Mouse (Mus musculus) liver, adult (tissue): ENCODE measurements around the gene Gm20388.

Source experiments
- GATA4 ChIP-seq: IDR thresholded peaks from 2 replicates; pipeline ENCODE4 v1.6.1; 2014; ENCODE audit warnings: mild to moderate bottlenecking, low read length; ENCODE audit not compliant: insufficient replicate concordance

Gene Gm20388

DNA sequence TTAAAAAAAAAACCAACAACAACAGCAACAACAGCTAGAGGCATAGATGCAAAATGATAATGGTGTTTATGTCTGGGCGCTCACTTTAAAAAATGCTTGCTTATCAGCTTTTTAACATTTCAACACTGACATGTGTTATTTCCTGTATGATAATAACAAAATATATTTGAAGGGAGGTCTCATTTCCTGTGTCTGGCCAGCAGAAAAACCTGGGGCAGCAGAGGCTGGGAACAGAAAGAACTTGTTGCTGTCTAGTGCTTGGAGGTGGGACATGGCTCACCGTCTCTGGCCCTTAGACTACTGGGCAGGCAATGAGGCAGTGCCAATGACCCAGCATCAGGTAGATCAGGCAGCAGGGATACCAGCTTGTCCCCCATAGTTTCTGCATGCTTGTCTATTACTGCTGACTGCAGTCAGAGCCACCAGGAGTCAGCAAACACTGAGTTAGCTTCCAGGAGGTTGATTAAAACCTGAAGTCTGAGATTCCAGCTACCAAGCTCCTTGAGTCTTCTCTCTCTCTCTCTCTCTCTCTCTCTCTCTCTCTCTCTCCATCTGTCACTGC, 3203.3 kb downstream of the Gm20388 start:
- no peak for TF ChIP-seq GATA4

DNA sequence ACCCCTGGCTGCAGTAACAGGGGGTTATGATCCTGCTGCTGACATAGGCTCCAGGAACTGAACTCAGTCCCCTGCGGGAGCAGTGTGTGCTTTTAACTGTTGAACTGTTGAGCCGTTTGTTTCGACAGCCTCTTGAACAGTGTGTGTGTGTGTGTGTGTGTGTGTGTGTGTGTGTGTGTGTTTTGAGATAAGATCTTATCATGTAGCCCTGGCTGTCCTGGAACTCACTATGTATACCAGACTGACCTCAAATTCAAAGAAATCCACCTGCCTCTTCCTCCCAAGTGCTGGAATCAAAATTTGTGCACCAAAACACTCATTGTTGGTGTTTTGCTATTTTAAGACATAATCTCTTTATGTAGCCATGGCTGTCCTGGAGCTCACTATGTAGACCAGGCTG, 3204.0 kb downstream of the Gm20388 start:
- 0 out of 2 replicates have a peak, but pooled peaks have one; percentile 25 for TF ChIP-seq GATA4

DNA sequence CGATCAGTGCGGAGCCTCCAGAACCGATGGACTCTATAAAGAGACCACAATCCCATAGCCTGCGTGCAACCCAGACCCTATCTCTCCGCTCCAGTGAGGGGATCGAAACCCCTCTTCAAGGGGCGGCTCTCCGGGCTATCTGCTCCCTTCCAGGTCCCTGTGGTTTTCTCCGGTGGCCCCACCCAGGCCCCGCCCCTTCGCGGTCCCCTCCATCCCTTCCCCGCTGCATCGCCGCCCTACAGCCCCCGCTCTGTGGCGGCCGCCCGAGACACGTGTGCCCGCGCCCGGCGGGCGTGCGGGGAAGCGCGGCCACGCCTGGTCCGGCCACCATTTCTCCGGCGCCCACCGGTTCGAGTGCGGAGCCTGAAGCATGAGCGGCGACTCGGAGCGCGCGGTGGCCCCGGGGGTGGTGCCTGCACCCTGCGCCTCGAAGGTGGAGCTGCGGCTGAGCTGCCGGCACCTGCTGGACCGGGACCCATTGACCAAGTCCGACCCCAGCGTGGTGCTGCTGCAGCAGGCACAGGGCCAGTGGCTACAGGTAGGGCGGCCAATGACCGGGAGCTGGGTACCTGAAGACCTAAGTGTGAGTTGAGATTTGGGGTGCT, 3206.6 kb downstream of the Gm20388 start, which contains the start of gene Cpne7:
Gene Cpne7 (plus strand): TSS at position 248 of the 605 bp plus-strand sequence.
- no peak for TF ChIP-seq GATA4

DNA sequence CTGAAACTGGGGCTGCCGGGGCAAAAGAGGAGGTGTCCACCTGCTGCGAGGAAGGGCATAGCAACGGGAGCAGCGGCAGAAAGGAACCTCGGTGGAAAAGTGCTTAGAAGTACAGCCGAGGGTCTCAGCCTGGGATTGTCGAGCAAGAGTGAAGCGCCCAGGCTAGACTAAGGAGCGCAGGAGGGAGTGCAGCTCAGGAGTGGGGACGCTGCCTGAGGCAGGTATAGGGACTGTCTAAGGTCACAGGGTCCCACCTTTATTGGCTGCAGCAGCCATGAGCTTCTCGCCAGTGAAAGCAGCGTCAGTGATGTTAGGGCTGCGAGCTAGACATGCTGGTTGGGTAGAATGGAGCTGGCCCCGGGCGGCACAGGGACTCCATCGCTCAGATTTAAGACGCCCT, 3207.1 kb downstream of the Gm20388 start:
- no peak for TF ChIP-seq GATA4

DNA sequence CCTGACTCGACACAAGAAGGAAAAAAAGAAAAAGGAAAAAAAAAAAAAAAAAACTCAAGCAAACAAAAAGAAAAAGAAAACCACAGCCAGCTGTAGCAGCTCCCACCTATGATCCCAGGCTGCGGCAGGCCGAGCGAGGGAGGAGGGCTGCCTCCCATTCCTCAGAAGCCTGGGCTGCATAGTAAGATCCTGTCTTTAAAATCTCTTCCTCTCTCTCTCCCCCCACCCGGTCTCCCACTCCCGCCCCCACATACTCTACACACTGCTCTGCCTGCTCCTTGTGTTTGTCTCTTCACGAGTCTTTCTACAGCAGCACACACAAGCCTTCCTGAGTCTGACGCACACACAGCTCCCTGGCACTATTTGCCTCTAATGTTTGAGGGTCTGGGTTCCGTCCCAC, 3211.4 kb downstream of the Gm20388 start:
- TF ChIP-seq GATA4: no peak

DNA sequence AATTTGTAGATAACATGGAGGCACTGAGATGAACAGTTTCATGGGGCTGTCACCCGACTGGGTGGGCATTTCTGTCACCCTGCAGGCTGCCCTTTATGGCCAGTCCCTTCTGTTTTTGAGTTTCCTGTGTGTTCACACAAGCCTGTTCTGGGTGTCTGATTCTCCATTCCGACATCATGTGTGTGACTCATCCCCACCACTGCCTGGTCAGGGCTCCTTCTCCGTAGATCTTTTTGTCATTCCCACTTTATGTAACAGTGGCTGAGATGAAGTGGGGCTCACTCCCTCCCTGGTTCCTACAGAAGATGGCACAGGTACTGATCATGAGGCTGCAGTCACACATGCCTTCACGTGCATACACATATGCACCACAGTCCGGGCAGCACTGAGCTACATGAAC, 3212.0 kb downstream of the Gm20388 start:
- no peak for TF ChIP-seq GATA4

DNA sequence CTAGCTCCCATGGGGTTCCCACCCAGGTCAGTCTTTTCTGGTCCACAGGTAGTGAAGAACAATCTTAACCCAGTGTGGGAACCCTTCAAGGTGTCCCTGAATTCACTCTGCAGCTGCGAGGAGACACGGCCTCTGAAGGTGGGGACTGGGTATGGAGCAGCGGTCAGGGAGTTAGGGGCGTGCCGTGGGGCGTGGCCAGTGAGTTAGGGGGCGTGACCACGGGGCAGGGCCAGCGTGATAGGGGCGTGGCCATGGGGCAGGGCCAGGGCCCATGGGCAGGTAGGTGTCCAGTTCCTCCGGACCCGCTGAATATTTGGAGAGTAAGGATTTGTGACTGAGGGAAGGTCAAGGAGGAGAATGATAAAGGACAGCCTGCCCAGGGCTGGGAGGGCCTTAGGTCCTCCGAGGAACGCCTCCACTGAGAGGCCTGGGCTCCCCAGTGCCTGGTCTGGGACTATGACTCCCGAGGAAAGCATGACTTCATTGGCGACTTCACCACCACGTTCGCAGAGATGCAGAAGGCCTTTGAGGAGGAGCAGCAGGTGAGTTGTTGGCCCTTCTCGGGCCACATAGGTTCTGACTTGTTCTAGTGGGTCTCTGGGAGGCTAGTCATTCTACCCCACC, 3215.7 kb downstream of the Gm20388 start:
- no peak for TF ChIP-seq GATA4

DNA sequence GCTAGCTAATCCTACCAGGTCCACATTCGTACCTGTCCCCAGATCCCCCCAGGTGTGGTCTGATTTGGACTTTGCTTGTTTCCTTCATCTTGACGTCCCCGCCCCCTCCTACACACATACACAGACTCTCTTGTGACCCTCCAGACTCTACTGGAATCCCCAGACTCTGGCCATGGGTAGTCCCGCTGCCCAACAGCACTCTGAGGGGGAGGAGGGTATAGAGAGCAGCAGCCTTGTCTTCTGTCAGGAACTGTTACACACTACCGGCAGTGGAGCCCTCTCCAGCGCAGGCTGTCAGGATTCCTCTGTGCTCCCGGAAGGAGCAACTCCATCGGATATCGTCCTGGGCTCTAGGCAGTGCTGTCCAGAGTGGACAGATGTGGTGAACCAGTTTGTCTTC, 3220.4 kb downstream of the Gm20388 start:
- no peak for TF ChIP-seq GATA4

DNA sequence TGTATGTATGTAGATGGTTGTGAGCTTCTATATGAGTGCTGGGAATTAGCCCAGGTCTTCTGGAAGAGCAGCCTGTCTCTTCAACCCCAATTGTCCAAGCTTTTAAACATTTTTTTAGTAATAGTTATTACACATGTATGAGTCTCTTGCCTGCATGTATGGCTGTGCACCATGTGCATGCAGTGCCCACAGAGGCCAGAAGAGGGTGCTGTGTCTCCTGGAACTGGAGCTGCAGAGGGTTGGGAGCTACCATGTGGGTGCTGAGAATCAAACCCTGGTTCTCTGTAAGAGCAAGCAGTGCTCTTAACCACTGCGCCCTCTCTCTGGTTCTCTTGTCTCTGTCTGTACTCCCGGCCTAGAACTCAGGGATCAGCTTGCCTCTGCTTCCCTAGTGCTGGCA, 3222.3 kb downstream of the Gm20388 start:
- TF ChIP-seq GATA4: no peak

DNA sequence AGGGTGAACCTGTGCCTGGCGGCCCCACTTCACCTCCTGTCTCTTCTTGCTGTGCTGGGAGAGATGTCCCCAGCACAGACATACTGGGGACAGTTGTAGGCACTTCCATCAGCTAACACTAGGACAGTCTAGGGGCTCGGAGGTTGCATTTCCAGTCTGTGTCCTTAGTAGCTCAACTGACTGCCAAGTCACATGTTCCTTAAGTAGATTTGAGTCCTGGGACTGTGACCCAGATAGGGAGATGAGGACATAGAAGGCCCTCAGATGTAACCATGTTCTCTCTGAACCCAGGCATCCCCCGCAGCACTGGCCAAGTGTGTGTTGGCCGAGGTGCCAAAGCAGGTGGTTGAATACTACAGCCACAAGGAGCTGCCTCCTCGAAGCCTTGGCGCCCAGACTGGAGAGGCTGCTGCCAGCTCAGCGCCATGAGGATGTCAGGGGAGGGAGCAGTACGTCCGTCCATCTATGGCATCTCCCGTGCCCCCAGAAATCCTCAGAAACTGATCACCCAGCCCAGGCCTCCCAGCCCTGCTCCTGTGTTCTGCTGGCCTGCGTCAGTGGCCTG, 3223.6 kb downstream of the Gm20388 start:
- no peak for TF ChIP-seq GATA4

DNA sequence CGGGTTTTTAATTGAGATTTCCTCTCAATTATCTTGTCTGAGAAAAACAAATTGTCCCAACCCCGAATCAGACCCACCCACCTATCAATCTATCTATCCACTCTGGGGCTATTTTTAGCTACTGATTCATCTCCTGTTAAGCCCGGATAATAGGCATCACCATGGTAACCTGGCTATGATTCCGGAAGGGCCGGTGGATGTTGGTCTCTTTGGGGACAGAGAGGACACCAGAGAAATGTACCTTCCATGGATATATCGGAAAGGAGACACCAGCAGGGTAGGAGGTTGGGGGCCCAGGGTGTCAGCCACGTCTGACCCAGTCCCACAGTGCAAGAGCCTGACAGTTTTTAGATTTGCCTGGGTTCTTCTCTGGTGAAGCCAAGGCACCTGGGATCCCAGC, 3224.8 kb downstream of the Gm20388 start:
- TF ChIP-seq GATA4: no peak

DNA sequence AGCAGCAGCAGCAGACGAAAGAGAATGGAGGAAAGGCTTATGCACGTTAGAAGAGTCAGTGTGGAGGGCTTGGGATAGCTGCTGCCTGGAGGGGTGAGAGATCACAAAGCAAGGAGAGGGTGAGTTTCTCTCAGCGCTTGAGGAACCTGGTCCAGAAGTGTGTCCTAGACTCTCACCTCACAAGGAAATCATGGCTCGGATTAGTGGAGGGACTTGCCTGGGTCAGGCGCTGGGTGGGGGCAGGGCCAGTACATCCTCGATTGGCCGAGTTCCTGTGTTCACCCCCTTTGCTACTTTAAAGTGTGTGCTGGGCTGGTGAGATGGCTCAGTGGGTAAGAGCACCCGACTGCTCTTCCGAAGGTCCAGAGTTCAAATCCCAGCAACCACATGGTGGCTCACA, 3225.2 kb downstream of the Gm20388 start:
- no peak for TF ChIP-seq GATA4

DNA sequence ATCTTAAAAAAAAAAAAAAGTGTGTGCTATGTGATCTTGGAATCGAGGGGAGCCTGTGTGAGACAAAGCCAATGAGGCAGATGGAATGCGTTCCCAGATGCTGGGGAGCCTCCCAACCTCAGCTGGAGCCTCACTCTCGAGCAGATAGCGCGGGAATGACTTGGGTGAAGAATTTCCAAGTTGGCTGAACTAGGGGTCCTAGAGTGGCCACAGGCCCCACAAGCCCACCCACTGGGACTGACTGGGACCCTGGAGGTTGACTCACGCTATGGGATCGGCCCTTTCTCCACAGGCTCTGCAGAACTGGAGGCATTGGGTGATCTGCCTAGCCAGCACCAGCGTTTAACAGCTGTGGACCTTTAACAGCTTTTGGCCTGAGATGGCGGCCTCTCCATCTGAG, 3225.6 kb downstream of the Gm20388 start:
- TF ChIP-seq GATA4: no peak

DNA sequence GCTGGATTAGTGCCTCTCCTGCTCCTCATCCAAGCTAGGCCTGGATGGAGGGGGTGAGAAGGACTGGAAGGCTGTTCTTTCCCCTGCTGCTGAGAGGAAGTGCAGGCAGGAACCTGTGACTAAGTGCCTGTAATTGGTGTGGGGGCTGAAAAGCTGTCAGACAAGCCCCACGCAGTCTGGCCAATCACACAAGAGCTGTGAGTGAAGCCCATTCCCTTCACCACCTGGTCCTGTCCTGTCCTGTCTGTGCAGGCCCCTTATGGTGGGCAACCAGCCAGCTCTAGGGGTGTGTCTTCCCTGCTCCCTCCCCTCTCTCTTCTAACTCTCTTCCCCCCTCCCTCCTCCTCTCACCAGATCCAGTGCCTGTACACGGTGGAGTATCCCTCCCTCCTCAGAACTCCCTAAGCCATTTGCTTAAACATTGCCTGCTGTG, 3227.0 kb downstream of the Gm20388 start:
- no peak for TF ChIP-seq GATA4

DNA sequence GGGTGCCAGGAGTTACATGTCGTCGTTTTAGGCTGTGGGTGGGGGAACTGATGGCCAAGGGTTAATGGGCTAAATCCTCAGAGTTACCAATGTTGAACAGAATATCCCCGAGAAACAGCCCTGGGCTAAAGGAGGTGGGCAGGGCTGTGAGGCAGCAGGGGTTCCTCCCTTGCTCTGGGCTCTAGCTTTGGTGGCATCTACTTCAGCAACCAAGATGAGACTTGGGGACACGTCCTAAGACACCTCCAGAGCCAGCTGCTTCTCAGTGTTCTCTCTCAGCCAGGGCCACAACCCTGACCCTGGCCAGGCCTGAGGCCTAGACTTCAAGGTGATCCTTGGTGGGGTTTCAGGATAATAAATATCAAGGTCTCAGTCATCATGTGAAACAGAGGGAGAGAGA, 3228.1 kb downstream of the Gm20388 start:
- no peak for TF ChIP-seq GATA4

DNA sequence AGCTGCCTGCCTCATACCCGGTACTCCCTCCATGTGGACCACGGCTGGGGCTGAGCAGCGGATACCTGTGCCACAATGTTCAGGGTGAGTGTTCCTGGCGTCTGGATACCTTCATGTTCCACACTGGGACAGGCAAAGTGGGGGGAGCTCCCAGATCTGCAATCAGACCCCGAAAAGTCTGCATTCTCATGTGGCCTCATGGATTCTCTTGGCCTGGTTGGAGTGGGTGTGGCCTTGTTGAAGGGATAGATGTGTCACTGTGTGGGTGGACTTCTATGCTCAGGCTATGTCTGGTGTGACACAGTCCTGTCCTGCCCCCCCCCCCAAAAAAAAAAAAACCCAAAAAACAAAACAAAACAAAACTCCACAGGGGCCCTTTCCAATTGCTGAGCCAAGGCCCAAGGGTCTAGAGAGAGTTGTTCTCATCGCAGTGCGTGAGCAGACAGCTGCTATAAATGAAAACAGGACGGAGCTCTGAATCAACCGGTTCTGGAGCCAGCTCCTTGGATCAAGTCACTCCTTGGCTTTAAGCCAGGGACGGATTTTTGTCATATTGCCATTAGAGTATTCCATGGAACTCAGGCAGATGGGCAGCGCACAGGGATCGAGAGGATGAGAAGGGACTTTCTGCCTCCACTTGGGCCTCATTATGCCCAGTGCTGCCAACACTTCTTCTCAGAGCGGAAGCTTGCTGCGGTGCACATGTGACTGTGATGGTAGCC, 3231.3 kb downstream of the Gm20388 start:
- no peak for TF ChIP-seq GATA4
